Mouse (Mus musculus) forebrain, embryonic 10.5 days (tissue): ENCODE data around the gene Ccdc71l. TPM values are rescaled to one million over a fixed set of nuclear protein-coding genes. Genes with fewer than 3 reads are reported as not detected.

Experiments used
- polyA plus RNA-seq: library from polyadenylated mRNA; unstranded; fragments of >200 nt; fragmentation: Nextera tagmentation; extraction: Ambion mirVana; gene quantifications from 2 replicates; pipeline ENCODE4 v1.2.1, GENCODE M21; 2016

Ccdc71l gene
- polyA plus RNA-seq, 1 experiment from 2014 or later: 1.5 TPM

Other genes with a start within 250 kb of the Ccdc71l start
- 0.62 and 0.69 TPM in 2 replicates for gene Pik3cg, start 170.0 kb upstream of the Ccdc71l start, polyA plus RNA-seq